Mouse (Mus musculus) cerebellum, adult 2 months (tissue): ENCODE measurements around the gene Cables2.

Experiments
- CTCF ChIP-seq: fragments of 200-500 bp; IDR thresholded peaks from 2 replicates; pipeline ENCODE4 v1.5.1; 2011; ENCODE audit warnings: low read depth, mild to moderate bottlenecking, control low read depth, low read length, moderate library complexity, borderline replicate concordance; ENCODE audit not compliant: insufficient read depth
- POLR2A ChIP-seq: fragments of 200-500 bp; IDR thresholded peaks from 2 replicates; pipeline ENCODE4 v1.6.1; 2011; ENCODE audit warnings: low read length, control low read depth, borderline replicate concordance; ENCODE audit not compliant: insufficient read depth

DNA sequence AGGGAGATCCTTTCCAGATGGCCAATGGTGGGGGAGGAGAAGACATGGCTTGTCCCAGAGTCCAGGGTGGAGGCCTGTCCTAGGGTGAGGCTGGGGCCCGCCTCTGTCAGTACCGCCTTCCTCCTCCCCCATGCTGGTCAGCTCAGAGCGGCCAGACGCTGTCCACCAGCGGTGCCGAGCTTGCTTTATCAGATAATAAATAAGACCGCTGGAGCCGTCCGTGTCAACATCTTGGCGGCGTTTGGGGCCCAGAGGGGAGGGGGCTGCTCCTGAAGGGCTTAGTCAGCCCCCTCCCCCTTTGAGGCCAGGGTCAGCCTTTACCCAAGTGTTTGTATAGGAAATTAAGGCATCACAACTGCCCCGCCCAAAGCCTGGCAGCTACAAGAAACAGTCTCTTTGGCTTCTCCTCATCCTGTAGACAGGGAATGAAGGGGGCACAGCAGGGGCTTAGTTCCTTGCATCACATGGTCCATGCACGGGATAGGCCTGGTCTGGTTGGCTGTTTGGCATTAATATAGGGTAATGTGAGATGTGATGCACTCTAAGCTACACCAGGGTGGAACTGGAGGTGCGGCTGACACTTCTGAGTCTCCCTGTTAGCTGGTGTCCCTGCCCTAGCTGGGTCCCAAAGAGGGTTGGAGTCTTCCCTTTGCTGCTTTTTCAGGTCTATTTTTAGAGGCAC, 49.5 kb upstream of the Cables2 start:
- TF ChIP-seq CTCF: no peak
- TF ChIP-seq POLR2A: no peak
